Mouse (Mus musculus) liver, embryonic 16.5 days (tissue): Measurements from ENCODE around the gene Pramef12. TPM values are rescaled to one million over a fixed set of nuclear protein-coding genes. Genes with fewer than 3 reads are reported as not detected.

ENCODE experiments used
- ATAC-seq: fragments of 200-750 bp; cut with Nextera tagmentation; 2 replicates; pipeline ENCODE4 v1.8.0; 2017; ENCODE audit warnings: low read depth, mild to moderate bottlenecking, moderate number of reproducible peaks, moderate library complexity
- H3K27ac ChIP-seq: fragments of 300-500 bp; sonication (generic); 2 replicates; pipeline ENCODE4 v1.5.1; 2014; ENCODE audit warnings: mild to moderate bottlenecking, low read length
- H3K27me3 ChIP-seq: fragments of 300-500 bp; sonication (generic); 2 replicates; pipeline ENCODE4 v1.6.1; 2014; ENCODE audit warnings: low read depth, low read length, mixed read lengths; ENCODE audit not compliant: control insufficient read depth, insufficient read depth
- H3K36me3 ChIP-seq: fragments of 300-500 bp; sonication (generic); 2 replicates; pipeline ENCODE4 v1.6.1; 2014; ENCODE audit warnings: mild to moderate bottlenecking; ENCODE audit not compliant: control insufficient read depth, insufficient read depth
- H3K4me1 ChIP-seq: fragments of 300-500 bp; sonication (generic); 2 replicates; pipeline ENCODE4 v1.6.1; 2014; ENCODE audit warnings: low read depth, low read length, mixed read lengths; ENCODE audit not compliant: control insufficient read depth
- H3K4me2 ChIP-seq: fragments of 300-500 bp; sonication (generic); 2 replicates; pipeline ENCODE4 v1.6.1; 2014; ENCODE audit warnings: low read depth, low read length, mixed read lengths
- H3K4me3 ChIP-seq: fragments of 300-500 bp; sonication (generic); 2 replicates; pipeline ENCODE4 v1.5.1; 2014; ENCODE audit warnings: low read depth, mild to moderate bottlenecking, low read length
- H3K9ac ChIP-seq: fragments of 300-500 bp; sonication (generic); 2 replicates; pipeline ENCODE4 v1.6.1; 2014; ENCODE audit warnings: low read depth, low read length
- H3K9me3 ChIP-seq: fragments of 300-500 bp; sonication (generic); replicated peaks from 2 replicates; pipeline ENCODE4 v1.6.1; 2016; ENCODE audit warnings: low read length; ENCODE audit not compliant: control insufficient read depth
- WGBS: fragments of 180-500 bp; shearing (Covaris S2); extraction: QIAGEN DNeasy Blood & Tissue Kit; methylation state at CpG from one replicate; pipeline ENCODE4 v1.1.7; 2014; ENCODE audit not compliant: insufficient replicate concordance; 5-methylcytosine and 5-hydroxymethylcytosine counted together
- polyA plus RNA-seq: library from polyadenylated mRNA; unstranded; fragments of >200 nt; fragmentation: Nextera tagmentation; extraction: Ambion mirVana; gene quantifications from 2 replicates; pipeline ENCODE4 v1.2.1, GENCODE M21; 2015

Pramef12 gene
- not detected in 2 replicates for polyA plus RNA-seq

DNA sequence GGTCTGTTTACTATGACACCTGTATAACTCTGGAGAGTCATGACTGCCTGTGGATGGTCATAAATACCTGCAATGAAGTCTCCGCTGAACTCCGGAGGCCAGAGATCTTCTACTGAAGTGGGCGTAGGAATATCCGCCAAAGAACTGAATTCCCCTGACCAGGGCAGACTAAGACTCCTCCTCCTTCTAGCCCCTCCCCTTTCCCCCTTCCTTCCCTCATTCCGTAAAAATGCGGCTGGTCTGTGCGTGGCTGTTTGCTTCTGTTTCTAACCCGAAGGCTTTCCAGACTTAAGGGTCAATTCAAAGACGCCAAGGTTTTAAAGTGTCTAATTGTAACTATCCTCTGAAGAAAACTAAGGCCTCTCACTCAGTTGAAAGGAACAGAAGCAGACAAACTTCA, at the start of gene Pramef12:
Gene Pramef12 (minus strand): TSS at position 175 of the 400 bp plus-strand sequence.
- Histone ChIP-seq H3K27ac (no peak within 1 kb of the TSS), H3K9me3 (no peaks in the 10 kb centered on the region), H3K4me3 (no peak within 1 kb of the TSS), H3K9ac (no peak within 1 kb of the TSS), H3K36me3 (no peaks in the 10 kb centered on the region), H3K4me2 (no peak within 1 kb of the TSS), H3K4me1 (no peaks in the 10 kb centered on the region), H3K27me3 (no peaks in the 10 kb centered on the region)
- 62% methylated on average over 9 of the region's 9 CpGs for WGBS
- no peak for ATAC-seq

DNA sequence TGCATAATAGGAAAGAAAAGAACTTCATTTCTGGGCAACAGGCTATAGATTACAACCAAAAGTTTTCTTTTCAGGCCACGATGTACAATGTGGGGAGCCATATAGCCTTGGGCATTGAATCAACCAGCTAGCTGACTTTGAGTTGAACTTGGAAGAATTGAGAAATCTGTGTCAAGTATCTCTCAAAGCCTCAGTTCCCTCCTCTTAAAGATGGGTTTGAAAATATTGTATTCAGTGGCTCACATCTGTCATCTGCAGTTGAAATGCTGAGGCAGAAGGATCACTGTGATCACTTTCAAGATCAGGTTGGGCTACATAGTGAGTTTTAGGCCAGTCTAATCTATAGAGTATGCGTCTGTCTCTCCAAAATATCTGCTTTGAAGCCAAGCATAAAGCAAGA, 45.0 kb upstream of the Pramef12 start, which contains the start of gene Gm9944:
Gene Gm9944 (minus strand): TSS at position 101 of the 400 bp plus-strand sequence.
- no peaks in the 10 kb centered on the region for H3K36me3 ChIP-seq
- no peak within 1 kb of the TSS for H3K4me3 ChIP-seq
- ATAC-seq: no peak
- H3K9ac ChIP-seq: no peak within 1 kb of the TSS
- H3K4me2 ChIP-seq: no peak within 1 kb of the TSS
- WGBS: 36% methylated on average over 2 of the region's 2 CpGs
- H3K27me3 ChIP-seq: no peaks in the 10 kb centered on the region
- H3K4me1 ChIP-seq: no peaks in the 10 kb centered on the region
- no peaks in the 10 kb centered on the region; the same call in 1 of the 2 replicates for H3K9me3 ChIP-seq
- H3K27ac ChIP-seq: no peak within 1 kb of the TSS

DNA sequence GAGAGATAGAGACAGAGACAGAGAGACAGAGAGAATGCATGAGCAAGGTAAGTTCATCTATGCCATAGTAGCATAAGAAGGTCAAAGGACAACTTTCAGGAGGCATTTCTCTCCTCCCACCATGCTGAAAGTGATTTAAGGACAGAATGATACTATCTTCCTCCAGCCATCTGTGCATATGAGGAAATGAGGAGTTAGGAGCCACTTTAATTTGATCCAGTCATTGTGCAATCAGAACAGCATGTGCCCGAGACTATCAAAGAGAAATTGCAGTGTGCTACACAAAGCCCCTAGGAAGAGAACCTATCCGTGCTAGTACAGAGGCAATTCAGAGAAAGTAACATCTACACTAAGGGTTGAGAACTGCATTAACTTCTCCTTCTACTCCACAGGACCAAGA, 40.3 kb upstream of the Pramef12 start:
- no peak overlapping the region for H3K4me3 ChIP-seq
- H3K9ac ChIP-seq: no peak overlapping the region
- no peaks in the 10 kb centered on the region for H3K9me3 ChIP-seq
- no peaks in the 10 kb centered on the region for H3K4me1 ChIP-seq
- H3K27ac ChIP-seq: no peak overlapping the region
- no peaks in the 10 kb centered on the region for H3K27me3 ChIP-seq
- 53% methylated on average over 2 of the region's 2 CpGs for WGBS
- no peak overlapping the region for H3K4me2 ChIP-seq
- ATAC-seq: no peak
- H3K36me3 ChIP-seq: no peaks in the 10 kb centered on the region

DNA sequence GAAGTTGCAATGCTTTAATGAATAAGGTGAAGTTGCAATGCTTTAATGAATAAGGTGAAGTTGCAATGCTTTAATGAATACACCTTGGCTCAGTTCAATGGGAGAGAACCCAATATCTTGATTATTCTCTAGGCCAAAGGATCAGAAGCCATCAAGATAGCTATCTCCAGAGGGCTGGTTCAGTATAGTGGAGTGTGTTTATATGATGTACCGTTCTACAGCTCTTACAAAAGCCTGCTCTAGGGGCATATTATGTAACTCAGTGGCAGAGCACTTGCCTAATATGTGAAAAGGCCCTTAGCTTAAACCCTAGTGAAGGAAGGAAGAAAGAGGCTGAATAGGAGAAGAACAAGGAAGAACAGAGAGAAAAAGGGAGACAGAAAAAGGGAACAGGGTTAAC, 33.3 kb upstream of the Pramef12 start:
- no peak for ATAC-seq
- Histone ChIP-seq H3K36me3 (no peaks in the 10 kb centered on the region), H3K4me2 (no peak overlapping the region), H3K9me3 (no peaks in the 10 kb centered on the region), H3K27me3 (no peaks in the 10 kb centered on the region), H3K4me1 (no peaks in the 10 kb centered on the region), H3K4me3 (no peak overlapping the region), H3K9ac (no peak overlapping the region), H3K27ac (no peak overlapping the region)
- 59% methylated on average over 1 of the region's 1 CpGs for WGBS

DNA sequence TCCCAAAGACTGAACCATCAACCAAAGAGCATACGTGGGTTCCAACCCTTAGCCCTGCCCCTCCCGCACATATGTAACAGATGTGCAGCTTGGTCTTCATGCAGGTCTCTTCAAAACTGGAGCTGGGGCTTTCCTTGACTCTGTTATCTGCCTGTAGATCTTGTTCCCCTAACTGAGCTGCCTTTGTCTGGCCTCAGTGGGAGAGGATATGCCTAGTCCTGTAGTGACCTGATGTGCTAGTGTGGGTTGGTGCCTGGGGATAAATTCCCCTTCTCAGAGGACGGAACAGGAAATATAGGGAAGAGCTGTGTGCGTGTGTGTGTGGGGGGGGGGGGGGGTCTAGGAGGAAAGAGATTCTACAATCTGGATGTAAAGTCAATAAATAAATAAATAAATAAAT, 32.8 kb upstream of the Pramef12 start:
- Histone ChIP-seq H3K36me3 (no peaks in the 10 kb centered on the region), H3K27me3 (no peaks in the 10 kb centered on the region), H3K4me3 (no peak overlapping the region), H3K9ac (no peak overlapping the region), H3K9me3 (no peaks in the 10 kb centered on the region), H3K27ac (no peak overlapping the region), H3K4me1 (no peaks in the 10 kb centered on the region), H3K4me2 (no peak overlapping the region)
- WGBS: 58% methylated on average over 4 of the region's 4 CpGs
- ATAC-seq: no peak

DNA sequence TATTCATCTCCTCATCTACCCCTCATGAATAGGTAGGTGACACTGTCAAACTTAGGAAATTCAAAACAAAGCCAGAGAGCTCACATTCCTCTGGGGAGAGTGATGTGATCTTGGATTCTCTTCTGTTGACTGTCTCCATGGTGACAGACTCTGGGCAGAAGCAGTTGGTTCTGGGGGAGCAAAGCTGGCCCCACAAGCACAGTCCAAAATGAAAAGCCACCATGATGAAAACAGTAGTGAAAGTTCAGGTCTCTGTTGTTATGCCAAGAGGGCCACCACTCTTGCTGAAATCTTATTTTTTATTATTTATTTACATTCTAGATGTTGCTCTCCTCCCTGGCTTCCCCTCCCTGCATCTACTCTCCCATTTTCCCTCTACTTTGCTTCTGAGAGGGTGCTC, 30.4 kb upstream of the Pramef12 start, which contains the start of gene 1700012P22Rik:
Gene 1700012P22Rik (minus strand): TSS at position 101 of the 400 bp plus-strand sequence.
- Histone ChIP-seq H3K27me3 (no peaks in the 10 kb centered on the region), H3K4me1 (no peaks in the 10 kb centered on the region), H3K9me3 (no peaks in the 10 kb centered on the region), H3K4me3 (no peak within 1 kb of the TSS), H3K4me2 (no peak within 1 kb of the TSS), H3K9ac (no peak within 1 kb of the TSS), H3K36me3 (no peaks in the 10 kb centered on the region), H3K27ac (no peak within 1 kb of the TSS)
- ATAC-seq: no peak

DNA sequence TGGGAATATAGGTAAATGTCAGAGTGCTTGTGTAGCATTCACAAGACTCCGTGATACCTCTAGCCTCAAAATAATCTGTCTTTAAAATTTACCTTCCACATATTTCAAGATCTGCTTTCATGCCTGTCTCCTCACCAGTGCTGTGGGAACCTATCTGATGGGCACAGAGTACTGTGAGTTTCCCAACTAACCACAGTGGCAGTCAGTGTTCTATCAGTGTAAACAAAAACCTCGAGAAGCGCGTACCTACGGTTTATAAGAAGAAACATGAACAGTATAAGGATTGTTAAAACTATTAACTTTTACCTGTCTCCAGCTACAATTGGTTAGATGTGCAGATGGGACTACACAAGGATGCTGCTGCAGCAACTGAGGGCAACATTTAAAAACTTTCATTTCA, 25.0 kb upstream of the Pramef12 start:
- H3K4me3 ChIP-seq: no peak overlapping the region
- H3K9ac ChIP-seq: no peak overlapping the region
- no peaks in the 10 kb centered on the region for H3K9me3 ChIP-seq
- H3K27ac ChIP-seq: no peak overlapping the region
- no peak overlapping the region for H3K4me2 ChIP-seq
- 72% methylated on average over 5 of the region's 5 CpGs for WGBS
- no peaks in the 10 kb centered on the region for H3K27me3 ChIP-seq
- no peaks in the 10 kb centered on the region for H3K36me3 ChIP-seq
- H3K4me1 ChIP-seq: no peaks in the 10 kb centered on the region
- no peak for ATAC-seq

DNA sequence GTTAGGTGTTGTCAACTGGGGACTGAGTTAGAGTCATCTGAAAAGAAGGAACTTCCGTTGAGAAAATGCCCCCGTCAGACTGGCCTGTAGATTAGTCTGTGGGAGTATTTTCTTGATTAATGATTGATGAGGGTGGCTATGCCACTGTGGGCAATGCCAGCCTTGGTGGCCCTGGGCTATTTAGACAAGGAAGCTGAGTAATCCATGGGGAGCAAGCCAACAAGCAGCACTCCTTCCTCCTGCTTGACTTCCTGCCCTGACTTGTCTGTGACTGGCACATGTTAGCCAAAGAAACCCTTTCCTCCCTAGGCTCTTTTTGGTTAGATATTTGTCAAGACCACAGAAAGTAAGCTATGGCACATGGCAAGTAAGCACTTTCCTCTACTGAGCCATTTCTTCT, 22.5 kb upstream of the Pramef12 start:
- no peak overlapping the region for H3K4me2 ChIP-seq
- 48% methylated on average over 2 of the region's 2 CpGs for WGBS
- H3K27ac ChIP-seq: no peak overlapping the region
- H3K9me3 ChIP-seq: no peaks in the 10 kb centered on the region
- no peaks in the 10 kb centered on the region for H3K27me3 ChIP-seq
- H3K36me3 ChIP-seq: no peaks in the 10 kb centered on the region
- no peak overlapping the region for H3K9ac ChIP-seq
- no peaks in the 10 kb centered on the region for H3K4me1 ChIP-seq
- no peak overlapping the region for H3K4me3 ChIP-seq
- no peak for ATAC-seq

DNA sequence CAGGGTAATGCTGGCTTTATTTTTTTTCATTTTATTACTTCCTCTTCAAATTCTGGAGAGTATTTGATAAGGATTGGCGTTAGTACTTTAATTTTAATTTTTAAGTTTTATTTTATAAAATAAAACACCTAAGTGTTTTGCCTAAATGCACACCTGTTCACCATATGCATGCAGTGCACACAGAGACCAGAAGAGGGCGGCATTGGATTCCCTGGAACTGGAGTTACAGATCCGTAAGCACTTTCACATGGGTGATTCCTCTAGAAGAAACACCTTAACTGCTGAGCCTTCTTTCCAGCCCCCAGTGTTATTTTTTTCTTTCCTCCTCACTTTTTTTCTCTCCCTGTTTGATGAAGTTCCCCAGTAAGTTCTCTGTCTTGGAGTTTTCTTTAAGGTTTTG, 20.6 kb upstream of the Pramef12 start:
- WGBS: 11% methylated on average over 3 of the region's 3 CpGs
- Histone ChIP-seq H3K4me2 (no peak overlapping the region), H3K9me3 (no peaks in the 10 kb centered on the region), H3K4me3 (no peak overlapping the region), H3K27ac (no peak overlapping the region), H3K4me1 (no peaks in the 10 kb centered on the region), H3K9ac (no peak overlapping the region), H3K27me3 (no peaks in the 10 kb centered on the region), H3K36me3 (no peaks in the 10 kb centered on the region)
- no peak for ATAC-seq
